Mouse (Mus musculus): ENCODE data around the gene Colgalt1. TPM values are rescaled to one million over a fixed set of nuclear protein-coding genes. Genes with fewer than 3 reads are reported as not detected.

The Colgalt1 gene
- polyA plus RNA-seq, 1 experiment from 2014 or later: 71.9 TPM

DNA sequence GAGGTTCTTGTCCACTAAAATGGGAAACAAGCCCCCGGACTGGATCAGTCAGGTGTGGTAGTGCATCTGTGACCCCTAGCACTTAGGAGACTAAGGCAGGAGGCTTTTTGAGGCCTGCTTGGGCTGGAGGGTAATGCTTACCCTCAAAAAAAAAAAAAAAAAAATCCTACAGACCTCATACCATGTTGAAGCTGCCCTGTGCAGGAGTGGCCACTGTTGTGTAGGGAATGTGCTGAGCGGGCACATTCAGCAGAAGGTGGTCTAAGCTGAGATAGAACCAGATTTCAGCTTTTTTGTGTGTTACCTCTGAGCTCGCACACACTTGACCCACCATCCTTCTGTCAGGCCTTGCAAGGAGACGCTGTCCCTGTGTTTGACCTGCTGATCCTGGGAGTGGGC, 16.5 kb upstream of the Colgalt1 start:
- Histone ChIP-seq H3K9ac (replicated peaks; ENCODE audit: low read depth, low read length) (no peak overlapping the region), H3K4me2 (ENCODE audit: low read depth, low read length) (no peak overlapping the region), H3K27ac (ENCODE audit: low read depth, low read length) (no peak overlapping the region), H3K4me3 (ENCODE audit: low read depth, low read length) (no peak overlapping the region), H3K4me1 (ENCODE audit: control insufficient read depth, insufficient read depth, low read length) (peaks cover 19% of the 10 kb centered on the region), H3K27me3 (ENCODE audit: control insufficient read depth, insufficient read depth, low read length) (no peaks in the 10 kb centered on the region), H3K36me3 (ENCODE audit: control insufficient read depth, insufficient read depth, low read length) (no peaks in the 10 kb centered on the region), H3K9me3 (ENCODE audit: control insufficient read depth, low read length) (no peaks in the 10 kb centered on the region)
- no peak for ATAC-seq (ENCODE audit: low read depth)
- WGBS: 98% methylated on average over 4 of the region's 4 CpGs

- Histone ChIP-seq H3K9me3 (ENCODE audit: control insufficient read depth, low read length) (no peaks in the 10 kb centered on the region), H3K4me3 (ENCODE audit: low read depth, low read length) (no peak overlapping the region), H3K27me3 (ENCODE audit: control insufficient read depth, insufficient read depth, low read length) (0 out of 2 replicates have a peak, but pooled peaks cover 5% of the 10 kb centered on the region), H3K4me1 (ENCODE audit: control insufficient read depth, insufficient read depth, low read length) (peaks cover 16% of the 10 kb centered on the region), H3K36me3 (ENCODE audit: control insufficient read depth, insufficient read depth, low read length) (no peaks in the 10 kb centered on the region), H3K9ac (replicated peaks; ENCODE audit: low read depth, low read length) (no peak overlapping the region), H3K27ac (ENCODE audit: low read depth, low read length) (no peak overlapping the region), H3K4me2 (ENCODE audit: low read depth, low read length) (no peak overlapping the region)
- WGBS: 7% methylated on average over 27 of the region's 27 CpGs
- peak; percentile 18; the same call in 1 of the 2 replicates for ATAC-seq (ENCODE audit: low read depth)
These were observed 14.9 kb upstream of the Colgalt1 start for GRCm38 (mm10) chr8:71595862-71596261.

- H3K4me3 ChIP-seq (ENCODE audit: low read depth, low read length): no peak overlapping the region
- no peaks in the 10 kb centered on the region for H3K36me3 ChIP-seq (ENCODE audit: control insufficient read depth, insufficient read depth, low read length)
- no peak overlapping the region for H3K9ac ChIP-seq (replicated peaks; ENCODE audit: low read depth, low read length)
- H3K4me1 ChIP-seq (ENCODE audit: control insufficient read depth, insufficient read depth, low read length): peaks cover 11% of the 10 kb centered on the region
- WGBS: 55% methylated on average over 6 of the region's 6 CpGs
- H3K4me2 ChIP-seq (ENCODE audit: low read depth, low read length): no peak overlapping the region
- ATAC-seq (ENCODE audit: low read depth): no peak
- no peaks in the 10 kb centered on the region for H3K9me3 ChIP-seq (ENCODE audit: control insufficient read depth, low read length)
- no peak overlapping the region for H3K27ac ChIP-seq (ENCODE audit: low read depth, low read length)
- 0 out of 2 replicates have a peak, but pooled peaks cover 6% of the 10 kb centered on the region for H3K27me3 ChIP-seq (ENCODE audit: control insufficient read depth, insufficient read depth, low read length)
These were observed 14.4 kb upstream of the Colgalt1 start for GRCm38 (mm10) chr8:71596384-71596783.

GRCm38 (mm10) chr8:71596798-71597197, 14.0 kb upstream of the Colgalt1 start:
- Histone ChIP-seq H3K4me2 (ENCODE audit: low read depth, low read length) (no peak overlapping the region), H3K4me3 (ENCODE audit: low read depth, low read length) (no peak overlapping the region), H3K27me3 (ENCODE audit: control insufficient read depth, insufficient read depth, low read length) (0 out of 2 replicates have a peak, but pooled peaks cover 7% of the 10 kb centered on the region), H3K4me1 (ENCODE audit: control insufficient read depth, insufficient read depth, low read length) (peaks cover 11% of the 10 kb centered on the region), H3K9me3 (ENCODE audit: control insufficient read depth, low read length) (no peaks in the 10 kb centered on the region), H3K36me3 (ENCODE audit: control insufficient read depth, insufficient read depth, low read length) (no peaks in the 10 kb centered on the region), H3K9ac (replicated peaks; ENCODE audit: low read depth, low read length) (no peak overlapping the region), H3K27ac (ENCODE audit: low read depth, low read length) (no peak overlapping the region)
- ATAC-seq (ENCODE audit: low read depth): no peak
- 89% methylated on average over 4 of the region's 4 CpGs for WGBS

GRCm38 (mm10) chr8:71597451-71597850, 13.3 kb upstream of the Colgalt1 start, which contains the start of gene Fam129c:
Gene Fam129c, plus strand, starts transcription at chr8:71597648.
- H3K27me3 ChIP-seq (ENCODE audit: control insufficient read depth, insufficient read depth, low read length): 0 out of 2 replicates have a peak, but pooled peaks cover 9% of the 10 kb centered on the region
- H3K4me1 ChIP-seq (ENCODE audit: control insufficient read depth, insufficient read depth, low read length): peaks cover 15% of the 10 kb centered on the region
- no peak within 1 kb of the TSS for H3K4me3 ChIP-seq (ENCODE audit: low read depth, low read length)
- H3K27ac ChIP-seq (ENCODE audit: low read depth, low read length): no peak within 1 kb of the TSS
- no peak for ATAC-seq (ENCODE audit: low read depth)
- H3K9ac ChIP-seq (replicated peaks; ENCODE audit: low read depth, low read length): no peak within 1 kb of the TSS
- H3K36me3 ChIP-seq (ENCODE audit: control insufficient read depth, insufficient read depth, low read length): no peaks in the 10 kb centered on the region
- no peak within 1 kb of the TSS for H3K4me2 ChIP-seq (ENCODE audit: low read depth, low read length)
- H3K9me3 ChIP-seq (ENCODE audit: control insufficient read depth, low read length): no peaks in the 10 kb centered on the region
- WGBS: 71% methylated on average over 3 of the region's 3 CpGs

GRCm38 (mm10) chr8:71598375-71598774, 12.4 kb upstream of the Colgalt1 start:
- H3K4me3 ChIP-seq (ENCODE audit: low read depth, low read length): no peak overlapping the region
- H3K4me1 ChIP-seq (ENCODE audit: control insufficient read depth, insufficient read depth, low read length): peaks cover 11% of the 10 kb centered on the region; the same call in 1 of the 2 replicates
- H3K36me3 ChIP-seq (ENCODE audit: control insufficient read depth, insufficient read depth, low read length): no peaks in the 10 kb centered on the region
- H3K9ac ChIP-seq (replicated peaks; ENCODE audit: low read depth, low read length): no peak overlapping the region
- H3K9me3 ChIP-seq (ENCODE audit: control insufficient read depth, low read length): no peaks in the 10 kb centered on the region
- H3K27me3 ChIP-seq (ENCODE audit: control insufficient read depth, insufficient read depth, low read length): 0 out of 2 replicates have a peak, but pooled peaks cover 11% of the 10 kb centered on the region
- ATAC-seq (ENCODE audit: low read depth): no peak
- H3K4me2 ChIP-seq (ENCODE audit: low read depth, low read length): no peak overlapping the region
- no peak overlapping the region for H3K27ac ChIP-seq (ENCODE audit: low read depth, low read length)

DNA sequence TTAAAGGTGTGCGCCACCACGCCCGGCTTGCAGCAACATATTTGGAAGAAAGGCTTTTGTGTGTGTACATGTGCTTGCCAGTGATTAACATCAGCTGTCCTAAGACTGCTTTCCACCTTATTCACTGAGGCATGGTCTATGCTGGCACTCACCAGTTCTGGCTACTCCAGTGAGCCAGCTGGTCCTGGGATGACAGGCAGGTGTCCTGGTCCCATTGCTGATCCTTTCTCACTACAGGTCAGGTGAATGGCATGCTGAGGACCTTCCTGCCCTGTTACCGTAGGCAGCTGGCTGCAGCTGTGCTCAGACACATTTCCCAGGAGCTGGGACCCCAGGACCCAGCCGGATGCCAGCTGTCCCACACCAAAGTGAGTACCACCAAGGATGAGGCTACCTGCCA, 12.0 kb upstream of the Colgalt1 start:
- 95% methylated on average over 5 of the region's 5 CpGs for whole genome bisulfite sequencing
- no peaks in the 10 kb centered on the region for H3K9me3 ChIP-seq (ENCODE audit: control insufficient read depth, low read length)
- peaks cover 16% of the 10 kb centered on the region; the same call in 1 of the 2 replicates for H3K27me3 ChIP-seq (ENCODE audit: control insufficient read depth, insufficient read depth, low read length)
- no peak overlapping the region for H3K27ac ChIP-seq (ENCODE audit: low read depth, low read length)
- H3K4me3 ChIP-seq (ENCODE audit: low read depth, low read length): no peak overlapping the region
- H3K9ac ChIP-seq (replicated peaks; ENCODE audit: low read depth, low read length): no peak overlapping the region
- H3K4me1 ChIP-seq (ENCODE audit: control insufficient read depth, insufficient read depth, low read length): peaks cover 11% of the 10 kb centered on the region; the same call in 1 of the 2 replicates
- no peaks in the 10 kb centered on the region for H3K36me3 ChIP-seq (ENCODE audit: control insufficient read depth, insufficient read depth, low read length)
- ATAC-seq (ENCODE audit: low read depth): no peak
- no peak overlapping the region for H3K4me2 ChIP-seq (ENCODE audit: low read depth, low read length)

DNA sequence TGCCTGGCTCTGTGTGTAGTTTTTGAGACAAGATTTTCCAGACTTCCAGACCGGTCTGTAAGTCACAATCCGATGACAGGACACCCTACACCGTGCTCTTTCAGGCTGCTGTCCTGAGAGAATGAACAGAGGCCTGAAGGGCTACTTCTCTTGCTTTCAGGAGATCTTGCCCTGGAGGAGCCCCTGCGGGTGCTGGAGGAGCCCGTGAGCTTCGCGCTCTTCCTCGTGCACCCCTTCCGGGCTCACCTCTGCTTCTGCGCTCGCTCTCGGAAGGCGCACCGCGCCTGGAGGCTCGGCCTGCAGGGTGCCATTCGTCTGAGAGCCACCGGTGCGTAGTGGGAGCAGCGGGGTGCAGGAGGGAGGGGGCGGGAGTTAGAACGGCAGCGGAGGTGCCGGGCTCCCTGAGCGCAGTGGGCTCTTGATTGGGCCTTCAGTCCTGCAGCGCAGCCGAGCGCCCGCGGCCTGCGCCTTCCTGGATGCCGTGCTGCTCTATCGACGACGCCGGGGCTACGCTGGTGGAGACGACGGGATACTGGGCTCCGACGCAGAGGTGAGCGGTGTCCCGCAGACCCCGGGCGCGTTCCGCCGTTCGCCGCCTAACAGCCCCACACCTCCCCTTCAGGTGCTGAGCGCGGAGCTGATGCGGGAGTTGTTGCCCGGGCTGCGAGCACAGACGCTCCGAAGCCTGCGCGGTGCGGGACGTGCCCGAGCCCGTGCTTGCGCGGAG, 8.7 kb upstream of the Colgalt1 start:
- peak overlapping the region; percentile 28; the same call in 1 of the 2 replicates for H3K27ac ChIP-seq (ENCODE audit: low read depth, low read length)
- WGBS: 2% methylated on average over 64 of the region's 65 CpGs
- peak overlapping the region; percentile 29 for H3K4me3 ChIP-seq (ENCODE audit: low read depth, low read length)
- no peaks in the 10 kb centered on the region for H3K36me3 ChIP-seq (ENCODE audit: control insufficient read depth, insufficient read depth, low read length)
- H3K9me3 ChIP-seq (ENCODE audit: control insufficient read depth, low read length): no peaks in the 10 kb centered on the region
- H3K4me2 ChIP-seq (ENCODE audit: low read depth, low read length): peak overlapping the region; percentile 45
- peak; percentile 41 for ATAC-seq (ENCODE audit: low read depth)
- peaks cover 18% of the 10 kb centered on the region; the same call in 1 of the 2 replicates for H3K27me3 ChIP-seq (ENCODE audit: control insufficient read depth, insufficient read depth, low read length)
- peaks cover 7% of the 10 kb centered on the region; the same call in 1 of the 2 replicates for H3K4me1 ChIP-seq (ENCODE audit: control insufficient read depth, insufficient read depth, low read length)
- H3K9ac ChIP-seq (replicated peaks; ENCODE audit: low read depth, low read length): peak overlapping the region; percentile 42

- Histone ChIP-seq H3K27ac (ENCODE audit: low read depth, low read length) (peak overlapping the region; percentile 28; the same call in 1 of the 2 replicates), H3K36me3 (ENCODE audit: control insufficient read depth, insufficient read depth, low read length) (no peaks in the 10 kb centered on the region), H3K27me3 (ENCODE audit: control insufficient read depth, insufficient read depth, low read length) (peaks cover 18% of the 10 kb centered on the region; the same call in 1 of the 2 replicates), H3K4me3 (ENCODE audit: low read depth, low read length) (peak overlapping the region; percentile 29), H3K9ac (replicated peaks; ENCODE audit: low read depth, low read length) (peak overlapping the region; percentile 42), H3K9me3 (ENCODE audit: control insufficient read depth, low read length) (no peaks in the 10 kb centered on the region), H3K4me1 (ENCODE audit: control insufficient read depth, insufficient read depth, low read length) (peaks cover 7% of the 10 kb centered on the region; the same call in 1 of the 2 replicates), H3K4me2 (ENCODE audit: low read depth, low read length) (peak overlapping the region; percentile 45)
- WGBS: 2% methylated on average over 32 of the region's 32 CpGs
- peak; percentile 63 for ATAC-seq (ENCODE audit: low read depth)
These were observed 8.0 kb upstream of the Colgalt1 start for GRCm38 (mm10) chr8:71602666-71603334.

All from neural tube, embryonic 14.5 days (tissue).